Mouse (Mus musculus) testis, adult 2 months (tissue): ENCODE results near the gene Hus1b. TPM values are rescaled to one million over a fixed set of nuclear protein-coding genes. Genes with fewer than 3 reads are reported as not detected.

ENCODE experiments used
- H3K27ac ChIP-seq: fragments of 200-500 bp; 2 replicates; pipeline ENCODE4 v1.5.1; 2012; ENCODE audit warnings: low read depth, low read length; ENCODE audit not compliant: control insufficient read depth, insufficient read depth
- H3K27me3 ChIP-seq: fragments of 200-500 bp; 2 replicates; pipeline ENCODE4 v1.6.1; 2012; ENCODE audit warnings: mild to moderate bottlenecking, low read length, moderate library complexity; ENCODE audit not compliant: control insufficient read depth, insufficient read depth
- H3K36me3 ChIP-seq: fragments of 200-500 bp; 2 replicates; pipeline ENCODE4 v1.6.1; 2012; ENCODE audit warnings: mild to moderate bottlenecking, low read length; ENCODE audit not compliant: control insufficient read depth, insufficient read depth
- H3K4me1 ChIP-seq: fragments of 200-500 bp; 2 replicates; pipeline ENCODE4 v1.6.1; 2012; ENCODE audit warnings: low read length; ENCODE audit not compliant: control insufficient read depth, insufficient read depth
- H3K4me3 ChIP-seq: fragments of 200-500 bp; 2 replicates; pipeline ENCODE4 v1.5.1; 2012; ENCODE audit warnings: low read depth, mild to moderate bottlenecking, low read length, moderate library complexity, mixed read lengths; ENCODE audit not compliant: control insufficient read depth
- CTCF ChIP-seq: fragments of 200-500 bp; IDR thresholded peaks from 2 replicates; pipeline ENCODE4 v1.5.1; 2012; ENCODE audit warnings: low read depth, mild to moderate bottlenecking, inconsistent platforms, low read length, moderate library complexity; ENCODE audit not compliant: control insufficient read depth, insufficient read depth, insufficient replicate concordance
- POLR2A ChIP-seq: fragments of 200-500 bp; IDR thresholded peaks from 2 replicates; pipeline ENCODE4 v1.6.1; 2012; ENCODE audit warnings: low read depth, mild to moderate bottlenecking, inconsistent platforms, low read length, moderate library complexity; ENCODE audit not compliant: control insufficient read depth
- polyA plus RNA-seq: library from polyadenylated mRNA; depleted of rRNA; stranded (reverse); fragments of >200 nt; gene quantifications from 2 replicates; pipeline ENCODE4 v1.2.3, GENCODE M21; 2012; rRNA removed

Hus1b gene
- polyA plus RNA-seq, 1 experiment: 3.1 TPM

DNA sequence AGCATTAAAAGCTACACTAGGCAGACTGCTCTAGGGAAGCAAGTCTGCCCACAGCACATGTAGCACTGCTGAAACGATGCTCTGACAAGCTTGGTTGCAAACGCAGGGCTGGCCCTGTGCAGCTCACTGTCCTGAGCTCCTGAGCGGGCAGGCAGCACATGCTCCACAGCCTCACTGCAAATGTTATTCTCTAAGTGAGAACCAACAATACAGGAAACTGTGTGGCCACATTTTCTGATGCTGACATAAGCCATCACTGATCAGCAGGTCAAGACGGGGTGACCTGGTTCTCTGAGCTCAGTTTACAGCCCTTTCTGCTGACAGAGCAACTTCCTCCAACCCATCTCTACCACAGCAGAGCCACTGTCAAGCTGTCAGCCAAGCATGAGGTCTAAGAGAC, 34.5 kb downstream of the Hus1b start:
- H3K4me3 ChIP-seq: no peak overlapping the region
- H3K36me3 ChIP-seq: no peaks in the 10 kb centered on the region; the same call in 1 of the 2 replicates
- no peaks in the 10 kb centered on the region for H3K4me1 ChIP-seq
- H3K27ac ChIP-seq: no peak overlapping the region
- no peaks in the 10 kb centered on the region for H3K27me3 ChIP-seq
- no peak for TF ChIP-seq POLR2A
- no peak for TF ChIP-seq CTCF

DNA sequence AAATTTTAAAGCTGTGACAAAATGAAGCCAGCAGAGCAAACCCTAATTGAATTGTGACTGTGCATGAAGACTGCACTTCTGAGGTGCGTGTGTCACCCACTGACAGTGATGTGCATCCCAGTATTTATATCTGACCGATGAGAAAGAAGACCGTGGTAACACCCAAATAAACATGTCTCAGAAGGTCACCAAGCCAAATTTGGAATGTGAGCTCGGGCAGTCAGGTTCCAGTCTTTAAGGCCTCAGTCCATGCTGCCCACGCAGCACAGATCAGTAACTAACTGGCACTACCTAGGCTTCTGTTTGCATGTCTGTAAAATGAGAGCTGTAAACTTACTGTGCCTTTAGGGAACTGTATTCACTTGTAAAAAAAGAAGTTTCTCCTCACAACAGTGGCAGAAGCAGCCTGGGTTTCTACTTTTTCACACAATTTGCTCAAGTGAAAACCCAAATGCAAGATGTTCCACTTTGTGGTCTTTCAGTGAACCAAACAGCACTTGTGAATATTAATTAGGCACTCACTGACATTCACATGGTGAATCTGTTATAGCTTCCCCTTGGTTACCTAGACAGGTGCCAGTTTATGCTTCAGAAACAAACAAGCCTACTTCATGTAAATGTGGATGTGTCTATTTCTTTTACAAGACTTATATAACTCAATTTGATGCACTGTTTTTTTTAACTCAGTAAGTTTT, 35.5 kb downstream of the Hus1b start:
- no peaks in the 10 kb centered on the region; the same call in 1 of the 2 replicates for H3K36me3 ChIP-seq
- TF ChIP-seq CTCF (no peak), POLR2A (no peak)
- H3K27ac ChIP-seq: no peak overlapping the region
- no peak overlapping the region for H3K4me3 ChIP-seq
- no peaks in the 10 kb centered on the region for H3K27me3 ChIP-seq
- no peaks in the 10 kb centered on the region for H3K4me1 ChIP-seq

DNA sequence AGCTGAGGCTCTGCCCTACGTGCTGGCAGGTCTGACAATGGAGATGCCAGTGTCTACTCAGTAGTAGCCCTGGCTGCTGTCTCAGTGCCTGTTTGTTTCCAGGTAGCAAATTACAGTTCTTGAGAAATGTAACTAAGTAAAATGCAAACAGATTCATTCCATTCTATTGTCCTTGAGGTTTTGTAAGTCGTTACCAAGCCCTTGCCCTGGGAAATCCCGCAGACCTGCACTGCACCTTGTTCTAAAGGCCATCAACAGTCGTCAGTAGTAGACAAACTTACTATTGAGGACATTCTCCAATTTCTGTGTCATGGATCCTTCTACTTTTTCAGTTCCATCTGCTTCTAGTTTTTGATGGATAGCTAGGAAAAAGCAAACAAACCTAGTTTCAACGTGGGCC, 36.7 kb downstream of the Hus1b start:
- H3K27ac ChIP-seq: no peak overlapping the region
- H3K27me3 ChIP-seq: no peaks in the 10 kb centered on the region
- H3K4me1 ChIP-seq: no peaks in the 10 kb centered on the region
- TF ChIP-seq CTCF (no peak), POLR2A (no peak)
- no peaks in the 10 kb centered on the region; the same call in 1 of the 2 replicates for H3K36me3 ChIP-seq
- H3K4me3 ChIP-seq: no peak overlapping the region

DNA sequence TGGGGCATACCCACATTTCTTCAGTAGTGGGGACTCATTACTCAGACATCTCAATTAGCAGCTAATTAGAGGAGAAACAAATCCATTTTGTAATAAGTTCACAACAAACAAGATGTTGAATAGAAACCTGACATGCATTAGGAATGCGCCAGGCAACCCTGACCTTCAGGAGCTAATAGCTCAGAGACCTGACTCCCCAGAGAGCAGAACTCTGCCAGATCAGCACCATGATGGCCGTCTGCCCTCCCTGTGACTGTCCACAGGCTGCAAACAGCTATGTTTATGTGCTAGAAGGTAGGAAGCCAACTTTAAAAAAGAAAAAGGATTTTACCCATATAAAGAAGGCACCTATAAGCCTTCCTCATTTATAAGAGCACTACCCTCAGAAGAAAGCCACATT, 45.3 kb downstream of the Hus1b start:
- Histone ChIP-seq H3K27ac (no peak overlapping the region), H3K4me1 (no peaks in the 10 kb centered on the region), H3K36me3 (no peaks in the 10 kb centered on the region), H3K4me3 (no peak overlapping the region), H3K27me3 (no peaks in the 10 kb centered on the region)
- TF ChIP-seq CTCF (no peak), POLR2A (no peak)

DNA sequence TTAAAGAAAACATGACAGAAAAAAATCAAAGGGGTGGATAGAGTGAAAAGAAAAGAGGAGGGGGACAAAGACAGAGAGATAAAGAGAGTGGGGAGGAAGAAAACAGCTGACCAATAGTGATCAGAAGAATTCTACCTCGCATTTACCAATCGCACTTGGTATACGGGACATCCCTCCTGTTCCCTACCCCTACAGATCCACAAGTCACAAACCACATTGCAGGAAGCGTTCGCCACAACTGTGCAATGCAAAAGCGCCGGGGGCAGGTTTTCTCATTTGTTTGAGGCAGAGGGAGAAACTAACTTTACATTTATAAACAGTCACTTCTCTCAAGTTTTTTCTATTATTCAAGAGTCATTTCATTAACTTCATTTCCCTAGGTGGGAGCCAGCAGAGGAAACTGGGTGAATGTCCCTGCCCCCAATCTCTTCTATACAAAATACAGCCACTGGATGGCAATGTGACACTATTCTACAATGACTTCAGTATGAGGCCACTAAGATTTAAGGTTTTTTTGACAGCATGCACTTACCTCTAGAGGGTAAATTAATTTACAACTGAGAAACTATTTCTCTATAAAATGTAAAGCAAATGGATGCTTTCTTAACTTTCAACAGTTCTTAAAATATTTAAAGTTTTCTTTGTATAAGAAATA, 46.0 kb downstream of the Hus1b start:
- no peaks in the 10 kb centered on the region for H3K4me1 ChIP-seq
- no peak overlapping the region for H3K4me3 ChIP-seq
- H3K27me3 ChIP-seq: no peaks in the 10 kb centered on the region
- no peak overlapping the region for H3K27ac ChIP-seq
- H3K36me3 ChIP-seq: no peaks in the 10 kb centered on the region
- TF ChIP-seq CTCF (no peak), POLR2A (no peak)

Other genes starting within 250 kb of the Hus1b start
- gene Irf4, start 198.5 kb downstream of the Hus1b start, polyA plus RNA-seq: 0.26 and 0.30 TPM in 2 replicates
- gene Exoc2, start 26.3 kb upstream of the Hus1b start, polyA plus RNA-seq: 10.2 and 10.7 TPM in 2 replicates
- gene Gm5447, start 26.4 kb upstream of the Hus1b start, polyA plus RNA-seq: 0.28 and 0.30 TPM in 2 replicates